Mouse (Mus musculus) T-cell, adult 66 days (primary cell): ENCODE measurements around the gene Ehmt1. TPM values are rescaled to one million over a fixed set of nuclear protein-coding genes. Genes with fewer than 3 reads are reported as not detected.

ENCODE experiments used
- total RNA-seq, 2 experiments: library from RNA; stranded (reverse); gene quantifications; 3 replicates in 1 of 2; 4 replicates in 1 of 2; pipeline ENCODE4 v1.2.4; 2023

Gene Ehmt1
- total RNA-seq = 100 to 1,000 TPM; 132 to 145 TPM

GRCm38 (mm10) chr2:24918930-24919838 lies at the start of gene Ehmt1:
TSS of gene Ehmt1 (minus strand) at chr2:24919614.

GRCm38 (mm10) chr2:24962304-24963000 lies 43.0 kb upstream of the Ehmt1 start, which contains the start of gene Dph7:
TSS of gene Dph7 (plus strand) at chr2:24962400.

DNA sequence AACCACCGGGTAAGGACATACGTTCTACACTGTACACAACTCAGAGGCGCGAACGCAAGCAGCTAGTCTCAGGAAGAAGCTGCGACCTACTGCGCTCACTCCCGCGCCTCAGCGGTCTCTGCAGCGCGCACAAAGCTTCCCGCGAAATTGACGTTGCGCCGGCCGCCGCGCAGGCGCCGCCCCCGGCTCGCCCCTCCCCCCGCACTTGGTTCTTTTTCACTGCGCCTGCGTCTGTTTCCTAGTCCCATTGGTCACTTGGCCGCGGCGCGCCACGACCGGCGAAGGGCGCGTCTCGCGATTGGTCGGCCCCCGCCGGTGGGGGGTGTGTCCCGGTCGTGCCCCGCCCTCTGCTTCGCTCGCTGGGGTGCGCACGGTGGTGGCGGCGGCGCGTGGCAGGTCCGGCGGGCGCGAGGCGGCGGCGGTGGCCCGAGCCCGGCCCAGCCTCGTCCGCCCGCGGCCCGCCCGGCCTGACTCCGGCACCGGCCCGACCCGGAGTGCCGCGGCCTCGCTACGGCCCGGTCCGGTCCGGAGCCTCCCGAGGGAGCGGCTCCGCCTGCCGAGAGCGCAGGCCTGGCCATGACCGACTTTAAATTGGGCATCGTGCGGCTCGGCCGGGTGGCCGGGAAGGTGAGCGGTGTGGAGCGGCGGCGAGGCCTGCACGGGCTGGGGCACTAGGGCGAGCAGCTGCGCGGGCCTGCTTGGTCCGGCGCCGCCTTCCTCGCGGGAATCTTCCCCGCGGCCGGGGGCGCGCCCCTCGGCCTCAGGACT lies 30.2 kb upstream of the Ehmt1 start, which contains the start of gene Zmynd19:
Gene Zmynd19, plus strand, starts transcription at position 372 of the 768 bp plus-strand sequence.

DNA sequence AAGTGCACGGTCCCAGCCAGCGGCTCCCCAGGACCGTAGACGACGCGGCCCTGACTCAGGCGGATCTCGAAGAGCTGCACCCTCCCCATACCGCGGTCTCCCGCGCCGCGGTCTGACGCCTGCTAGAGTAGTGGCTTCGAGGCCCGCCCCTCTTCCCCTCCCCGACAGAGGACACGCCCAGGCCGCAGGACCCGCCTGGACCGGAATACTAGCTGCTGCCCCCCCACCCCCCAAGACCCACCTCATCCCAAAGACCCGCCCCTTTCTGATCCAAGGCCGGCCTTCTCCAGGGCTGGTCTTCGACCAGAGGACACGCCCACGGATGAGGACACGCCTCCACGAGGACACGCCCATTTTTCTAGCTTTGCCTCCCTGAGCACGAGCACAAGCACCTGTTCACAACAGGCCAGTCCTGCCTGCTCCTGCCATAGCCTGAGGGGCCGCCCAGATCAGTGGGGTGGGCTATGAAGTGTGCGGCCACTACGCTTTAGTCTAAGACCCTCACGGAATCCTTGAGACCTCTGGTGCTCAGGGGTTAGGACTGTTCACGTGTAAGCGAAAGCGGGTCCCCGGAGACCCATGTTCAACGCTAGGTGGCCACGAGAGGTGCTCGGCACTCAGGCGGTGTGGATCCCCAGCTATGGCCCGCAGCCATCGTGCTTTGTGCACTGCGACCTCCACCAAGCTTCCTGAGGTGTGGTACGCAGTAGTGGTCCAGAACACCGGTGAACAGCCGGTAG lies 15.8 kb upstream of the Ehmt1 start, which contains the start of gene Arrdc1:
Gene Arrdc1, minus strand, starts transcription at position 196 of the 740 bp plus-strand sequence.

GRCm38 (mm10) chr2:24763115-24763557 lies 156.3 kb downstream of the Ehmt1 start, which contains the start of gene Cacna1b:
TSS of gene Cacna1b (minus strand) at chr2:24763152.

Other genes with a start within 250 kb of the Ehmt1 start
- under 1 TPM in 1 of 2 experiments, not detected in 1; 0.30 TPM for gene Cacna1b, start 156.5 kb downstream of the Ehmt1 start, total RNA-seq
- gene Arrdc1, start 15.6 kb upstream of the Ehmt1 start, total RNA-seq = 100 to 1,000 TPM; 136 to 155 TPM
- 10 to 100 TPM; 20.5 to 26.3 TPM for gene Zmynd19, start 30.2 kb upstream of the Ehmt1 start, total RNA-seq
- 10 to 100 TPM; 17.4 to 20.0 TPM for gene Dph7, start 42.8 kb upstream of the Ehmt1 start, total RNA-seq
- gene Mrpl41, start 55.5 kb upstream of the Ehmt1 start, total RNA-seq = 10 to 100 TPM; 25.7 to 26.7 TPM
- gene Pnpla7, start 56.4 kb upstream of the Ehmt1 start, total RNA-seq = 100 to 1,000 TPM; 165 to 168 TPM
- gene Nsmf, start 134.7 kb upstream of the Ehmt1 start, total RNA-seq = 10 to 100 TPM; 26.3 to 27.9 TPM
- not detected for gene Entpd8, start 160.7 kb upstream of the Ehmt1 start, total RNA-seq
- under 1 TPM; 0.35 to 0.71 TPM for gene Noxa1, start 175.5 kb upstream of the Ehmt1 start, total RNA-seq